Mouse (Mus musculus) naive thymus-derived CD4-positive, alpha-beta T cell, adult 2 months (primary cell): ENCODE data around the gene Capns1.
A peak's percentile ranks its signal among the peaks of the same experiment; 100 is the strongest.

Experiments used
- DNase-seq: peaks from one replicate; pipeline ENCODE4 v3.0.0-alpha.2; 2011; ENCODE audit warnings: low read depth

Capns1 gene

GRCm38 (mm10) chr7:30170283-30170951 lies 28.2 kb downstream of the Capns1 start:
- DNase-seq, result no peak

DNA sequence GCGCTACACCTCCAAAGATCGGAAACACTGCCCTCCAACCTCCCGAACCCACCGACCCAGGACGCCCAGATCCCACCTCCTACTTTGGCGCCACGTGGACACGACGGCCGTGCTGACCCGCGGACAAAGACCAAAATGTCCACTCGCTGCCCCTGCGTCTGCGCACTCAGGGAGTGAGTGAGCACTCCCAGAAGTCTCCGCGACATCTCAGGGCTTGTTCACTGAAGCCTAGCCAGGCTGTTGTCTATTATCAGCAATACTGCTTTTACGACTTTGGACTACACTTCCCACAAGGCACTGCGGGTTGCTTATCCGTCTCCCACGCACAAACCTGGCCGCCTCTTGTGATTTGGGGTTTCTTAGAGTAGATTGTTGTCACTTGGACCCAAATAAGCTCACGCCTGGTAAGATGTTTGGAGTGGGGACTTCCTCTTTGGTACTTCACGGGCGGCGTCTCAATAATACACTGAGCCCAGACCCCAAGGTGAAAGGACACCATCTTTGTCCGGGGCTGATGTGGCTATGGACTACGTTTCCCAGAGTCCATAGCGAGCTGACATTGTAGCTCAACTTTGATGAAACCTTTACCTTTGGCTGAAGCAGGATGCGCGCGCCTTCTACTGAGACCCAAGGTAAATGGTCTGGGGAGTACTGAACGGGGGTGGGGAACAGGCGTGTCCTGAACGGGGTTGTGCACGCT lies 28.9 kb downstream of the Capns1 start, which contains the start of gene Zfp146:
Gene Zfp146 (minus strand): TSS at position 168 of the 700 bp plus-strand sequence.
- peak; percentile 94 for DNase-seq

- no peak for DNase-seq
These were observed 29.6 kb downstream of the Capns1 start for GRCm38 (mm10) chr7:30168914-30169582.

GRCm38 (mm10) chr7:30164745-30165144 lies 33.9 kb downstream of the Capns1 start:
- DNase-seq, result no peak

DNA sequence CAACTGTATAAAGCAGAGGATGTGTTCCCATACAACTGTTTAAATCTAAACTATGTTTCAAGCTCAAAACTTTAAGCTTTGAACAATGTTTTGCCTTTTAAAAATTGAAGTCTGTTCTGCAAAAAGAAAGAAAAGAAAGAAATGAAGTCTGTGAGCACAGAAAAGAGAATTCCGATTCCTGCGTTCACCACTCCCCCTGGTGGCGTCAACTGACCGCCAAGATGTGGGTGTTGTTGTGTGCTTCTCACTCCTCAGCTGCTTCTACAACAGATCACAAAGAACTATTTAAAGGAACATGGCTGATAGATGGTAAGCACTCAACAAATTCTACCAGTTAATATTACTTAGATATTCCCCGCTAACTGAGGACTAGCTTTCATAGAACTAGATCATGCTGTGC lies 35.5 kb downstream of the Capns1 start:
- no peak for DNase-seq

- DNase-seq, result no peak
These were observed 43.1 kb downstream of the Capns1 start for GRCm38 (mm10) chr7:30155507-30155906.

DNA sequence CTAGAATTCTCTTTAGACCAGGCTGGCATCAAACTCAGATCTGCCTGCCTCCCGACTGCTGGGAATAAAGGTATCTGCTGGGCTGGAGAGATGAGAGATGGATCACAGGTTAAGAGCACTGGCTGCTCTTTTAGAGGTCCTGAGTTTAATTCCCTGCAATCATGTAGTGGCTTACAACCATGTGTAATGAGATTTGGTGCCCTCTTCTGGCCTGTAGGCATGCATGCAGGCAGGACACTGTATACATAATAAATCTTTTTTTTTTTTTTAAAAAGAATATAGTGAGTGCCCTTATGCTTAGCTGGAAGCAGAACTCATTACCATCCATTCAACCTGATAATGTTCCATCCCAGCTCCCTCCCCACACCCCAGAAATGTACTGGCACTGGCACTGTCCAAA lies 44.6 kb downstream of the Capns1 start:
- no peak for DNase-seq

- no peak for DNase-seq
These were observed 51.6 kb downstream of the Capns1 start for GRCm38 (mm10) chr7:30147011-30147410.

DNA sequence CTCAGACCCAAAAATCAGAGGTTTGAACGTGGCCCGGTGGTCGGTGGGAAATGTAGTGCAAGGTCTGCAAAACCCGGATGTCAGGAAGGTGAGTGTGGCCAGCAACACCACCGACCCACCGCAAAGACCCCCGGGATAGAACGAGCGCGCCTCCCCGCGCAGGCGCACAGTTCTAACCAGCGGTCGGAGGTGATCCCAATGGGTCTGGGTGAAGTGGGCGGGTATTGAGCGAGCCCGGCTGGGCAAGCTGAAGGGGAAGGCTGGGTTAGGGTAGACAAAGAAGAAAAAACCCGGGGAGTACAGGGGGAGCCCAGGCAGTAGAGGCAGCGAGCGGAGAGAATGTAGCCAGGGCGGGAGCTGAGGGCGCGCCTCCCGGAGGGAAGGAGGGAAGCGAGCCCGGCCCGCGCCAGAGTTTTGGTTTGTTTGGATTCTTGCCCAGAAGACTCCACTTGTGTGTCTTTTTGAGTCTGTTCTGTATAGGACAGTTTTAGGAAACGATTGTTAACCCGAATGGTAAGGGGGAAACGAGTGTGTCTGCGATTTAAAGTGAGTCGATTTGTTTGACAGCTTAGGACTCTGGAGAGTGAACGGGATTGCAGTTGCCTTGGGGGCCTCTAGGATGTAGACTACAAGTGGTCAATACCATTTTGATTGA lies 54.9 kb downstream of the Capns1 start:
- no peak for DNase-seq

DNA sequence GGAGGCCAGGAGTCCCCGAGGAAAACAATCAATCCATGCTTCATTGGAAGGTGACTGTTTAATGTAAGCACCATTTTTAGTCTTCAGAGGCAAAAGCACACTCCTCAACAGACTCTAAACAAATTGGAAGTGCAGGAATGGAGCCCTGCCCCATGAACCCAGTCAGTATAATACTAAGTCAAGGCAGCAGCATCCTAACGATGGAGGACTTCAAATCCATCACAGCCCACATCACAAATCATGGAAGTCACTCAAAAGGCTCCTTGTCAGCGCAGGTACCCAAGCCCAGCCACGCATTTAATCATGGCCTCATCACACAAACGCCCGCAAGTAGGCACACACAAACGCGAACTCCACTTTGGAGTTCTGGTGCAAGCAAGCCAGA lies 55.4 kb downstream of the Capns1 start:
- DNase-seq, result no peak
